Mouse (Mus musculus) megakaryocyte, adult 5-6 weeks (primary cell): ENCODE measurements around the gene Prr3. TPM values are rescaled to one million over a fixed set of nuclear protein-coding genes. Genes with fewer than 3 reads are reported as not detected.
A peak's percentile ranks its signal among the peaks of the same experiment; 100 is the strongest.
"Not testable (repeated sequence)": the region's sequence is repeated elsewhere in the genome, so short reads cannot be mapped to it uniquely, and the experiment has no call there.

Experiments used
- ATAC-seq: 2 replicates; pipeline ENCODE4 v1.8.0; 2016; ENCODE audit warnings: mild to moderate bottlenecking, inconsistent platforms; ENCODE audit not compliant: poor library complexity, severe bottlenecking
- total RNA-seq, 2 experiments: library from RNA; stranded (forward) in 1 of 2; stranded (reverse) in 1 of 2; fragments of 153-499, 151-499 nt in 1 of 2; fragments of 221-1000, 200-1000 nt in 1 of 2; gene quantifications; 2 replicates each; pipeline versions ENCODE4 v1.2.3 to v1.2.4; 2015 to 2017

The Prr3 gene
- total RNA-seq (2015) = 7.5 and 8.9 TPM in 2 replicates
- total RNA-seq (2017) = 2.8 and 8.5 TPM in 2 replicates

- ATAC-seq = peak; percentile 82
Observed at GRCm38 (mm10) chr17:35979401-35980362, at the start of gene Prr3, which contains the start of gene Gnl1. Gene Prr3, minus strand, starts transcription at chr17:35980236. Gene Gnl1, plus strand, starts transcription at chr17:35979851.

DNA sequence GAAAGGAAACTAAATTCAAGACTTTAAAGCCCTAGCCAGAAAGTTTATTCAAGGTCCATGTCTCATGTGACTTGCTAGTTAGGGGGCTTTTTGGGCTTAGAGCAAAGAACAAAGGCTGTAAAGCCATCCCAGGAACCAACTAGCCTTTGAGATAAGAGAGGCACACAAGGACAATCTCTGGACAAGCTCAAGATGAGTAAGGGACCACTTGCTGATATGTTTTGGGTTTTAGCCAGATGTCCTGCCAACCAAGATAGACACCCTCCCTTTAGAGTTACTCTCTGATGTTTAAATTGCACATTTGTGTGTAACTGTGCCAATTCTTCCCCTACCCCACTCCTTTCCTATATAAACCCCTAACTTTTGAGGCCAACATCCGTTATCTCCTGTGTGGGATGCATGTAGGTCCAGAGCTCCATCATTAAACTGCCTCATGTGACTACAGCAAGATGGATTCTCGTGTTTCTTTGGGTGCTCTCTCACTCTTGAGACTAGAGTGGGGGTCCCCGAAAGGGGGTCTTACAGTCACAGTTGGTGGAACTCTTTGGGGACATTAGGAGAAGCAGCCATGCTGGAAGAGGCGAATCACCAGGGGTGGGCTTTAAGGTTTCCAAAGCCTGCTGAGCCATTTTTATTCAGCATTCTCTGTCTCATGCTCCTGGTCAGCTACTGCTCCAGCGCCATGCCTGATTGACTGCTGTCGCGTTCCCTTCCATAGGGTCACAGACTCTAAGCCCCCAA lies 49.0 kb upstream of the Prr3 start:
- no peak for ATAC-seq

DNA sequence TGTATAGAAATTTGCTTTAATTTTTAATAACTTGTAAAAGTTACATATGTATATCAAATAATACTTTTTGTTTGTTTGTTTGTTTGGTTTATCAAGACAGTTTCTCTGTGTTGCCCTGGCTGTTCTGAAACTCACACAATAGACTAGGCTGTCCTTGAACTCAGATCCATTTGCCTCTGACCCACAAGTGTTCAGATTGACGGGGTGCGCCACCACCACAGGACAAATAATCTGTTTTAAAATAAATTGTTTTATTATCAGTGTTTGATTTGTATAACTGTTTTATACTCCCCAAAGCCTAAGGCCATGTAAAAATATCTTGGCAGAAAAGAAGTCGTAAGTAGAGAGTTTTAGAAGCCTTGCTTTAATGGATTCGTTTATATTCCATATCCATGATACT lies 47.6 kb upstream of the Prr3 start:
- no peak for ATAC-seq

DNA sequence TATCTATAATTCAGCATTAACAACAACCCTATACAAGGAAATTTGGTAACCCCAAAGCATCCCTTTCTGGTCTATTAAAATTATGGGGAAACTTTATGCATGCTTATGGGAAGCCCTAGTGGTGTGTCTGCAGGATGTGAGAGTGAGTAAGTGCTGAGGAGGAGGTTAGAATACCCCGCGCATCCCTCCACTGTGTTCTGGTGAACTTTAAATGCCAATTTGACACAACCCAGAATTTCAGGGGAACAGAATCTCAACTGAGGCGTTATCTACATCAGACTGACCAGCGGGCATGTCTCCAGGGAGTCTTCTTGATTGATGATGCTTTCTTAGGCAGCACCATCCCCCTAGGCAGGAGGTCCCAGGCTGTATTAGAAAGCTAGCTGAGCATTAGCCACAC lies 45.9 kb upstream of the Prr3 start:
- ATAC-seq = no peak

DNA sequence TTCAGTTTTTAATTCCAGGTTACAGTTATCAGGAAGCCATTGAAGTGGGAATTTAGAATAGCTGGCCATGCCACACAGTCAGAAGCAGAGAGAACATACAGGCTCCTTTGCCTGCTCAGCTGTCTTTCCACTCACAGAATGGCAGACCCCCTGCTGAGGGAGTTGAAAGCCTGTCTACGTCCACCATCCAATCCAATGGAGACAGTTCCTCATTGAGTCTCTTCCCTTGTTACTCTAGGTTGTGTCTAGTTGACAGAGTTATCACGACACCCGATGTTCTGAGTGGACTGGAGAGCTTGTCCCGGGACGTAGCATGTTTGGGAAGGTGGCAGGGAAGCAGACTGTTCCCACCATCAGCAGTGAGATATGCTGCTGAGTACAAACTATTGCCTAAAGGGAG lies 45.2 kb upstream of the Prr3 start:
- ATAC-seq = no peak

DNA sequence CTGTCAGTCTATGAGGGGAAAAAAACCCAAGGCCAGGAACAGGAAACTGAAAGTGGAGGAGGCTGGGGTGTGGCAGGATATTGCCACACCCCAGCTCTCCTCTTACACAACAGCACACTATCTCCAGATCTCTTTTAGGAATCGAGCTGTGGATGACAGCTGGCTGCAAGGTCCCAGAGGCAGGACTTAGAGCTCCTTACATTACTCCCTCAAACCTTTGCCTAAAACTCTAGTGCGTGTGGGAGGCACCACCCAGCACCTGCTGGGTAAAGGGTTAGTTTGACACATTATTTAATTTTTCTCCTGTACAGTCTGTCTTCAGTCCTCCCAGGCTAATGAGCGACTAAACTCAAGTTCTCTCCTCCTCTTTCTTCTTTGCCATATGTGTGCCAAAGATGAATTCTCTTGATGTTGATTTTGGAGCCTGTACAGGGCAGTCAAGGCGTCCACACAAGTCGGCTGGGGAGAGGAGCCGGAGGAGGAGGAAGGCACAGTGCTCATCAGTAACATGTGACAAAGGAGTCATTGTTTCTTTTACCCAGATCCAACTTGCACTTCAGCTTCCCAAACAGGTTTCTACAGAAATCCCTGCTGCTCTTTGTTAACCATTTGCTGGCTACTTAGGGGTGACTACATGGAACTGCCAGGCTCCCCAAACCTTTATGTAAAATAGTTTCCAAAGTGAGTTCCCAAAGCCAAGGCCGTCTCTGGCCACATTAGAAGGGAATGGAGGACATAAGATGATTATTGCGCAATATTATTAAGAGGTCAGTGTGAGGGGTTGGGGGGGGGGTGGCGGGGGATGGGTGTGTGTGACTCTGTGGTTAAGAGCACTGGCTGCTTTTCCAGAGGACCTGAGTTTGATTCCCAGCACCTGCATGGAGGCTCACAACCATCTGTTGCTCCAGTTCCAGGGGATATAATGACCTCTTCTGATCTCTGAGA lies 43.9 kb upstream of the Prr3 start:
- ATAC-seq = peak; percentile 69

GRCm38 (mm10) chr17:36022922-36023321 lies 42.9 kb upstream of the Prr3 start:
- ATAC-seq = no peak

DNA sequence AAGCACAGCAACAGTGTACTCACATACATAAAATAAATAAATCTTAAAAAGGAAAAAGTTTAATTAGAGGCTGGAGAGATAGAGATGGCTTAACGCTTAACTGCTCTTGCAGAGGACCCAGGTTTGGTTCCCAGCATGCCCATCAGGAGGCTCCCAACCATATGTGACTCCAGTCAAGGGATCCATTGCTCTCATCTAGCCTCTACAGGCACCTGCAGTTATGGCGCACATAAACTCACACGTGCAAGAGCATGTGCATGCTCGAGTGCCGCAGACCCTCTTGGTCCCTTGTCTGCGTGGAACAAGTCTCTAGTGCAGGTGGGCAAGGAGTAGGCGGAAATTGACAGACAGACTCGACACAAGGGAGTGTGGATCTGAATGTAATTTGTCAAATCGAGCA lies 42.1 kb upstream of the Prr3 start:
- no peak for ATAC-seq

DNA sequence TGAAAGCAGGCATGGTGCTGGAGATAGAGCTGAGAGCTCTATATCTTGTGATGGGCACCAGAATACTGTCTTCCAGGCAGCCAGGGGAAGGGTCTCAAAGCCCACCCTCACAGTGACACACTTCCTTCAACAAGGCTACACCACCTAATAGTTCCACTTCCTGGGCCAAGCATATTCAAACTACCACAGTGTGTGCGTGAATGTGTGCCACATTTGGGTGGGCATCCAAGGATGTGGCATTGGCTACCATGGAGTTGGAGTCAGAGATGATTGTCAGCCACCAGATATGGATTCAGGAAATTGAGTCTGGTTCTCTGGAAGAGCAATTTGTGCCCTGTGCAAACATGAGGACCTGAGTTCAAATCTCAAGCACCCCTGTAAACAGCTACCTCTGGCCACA lies 41.3 kb upstream of the Prr3 start:
- no peak for ATAC-seq

GRCm38 (mm10) chr17:36020191-36021073 lies 40.4 kb upstream of the Prr3 start, which contains the start of gene H2-T24:
Gene H2-T24, minus strand, starts transcription at chr17:36020560.
- peak; percentile 90 for ATAC-seq

GRCm38 (mm10) chr17:36019519-36019918 lies 39.5 kb upstream of the Prr3 start:
- no peak for ATAC-seq

DNA sequence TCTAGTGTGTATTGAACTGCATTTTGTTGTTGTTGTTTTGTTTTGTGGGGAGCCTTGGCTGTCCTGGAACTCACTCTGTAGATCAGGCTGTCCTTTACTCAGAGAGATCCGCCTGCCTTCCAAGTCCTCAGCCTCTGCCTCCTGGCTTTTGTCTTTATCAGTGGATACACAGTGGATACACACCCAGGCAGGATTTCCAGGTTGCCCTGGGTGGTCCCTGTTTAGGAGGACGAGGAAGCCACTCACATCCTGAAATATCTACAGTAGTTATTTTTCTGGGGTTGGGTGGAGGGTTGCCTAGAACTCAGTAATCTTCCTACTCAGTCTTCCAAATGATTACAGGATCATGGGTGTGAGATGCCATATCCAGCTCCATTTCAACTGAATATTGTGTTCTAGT lies 38.9 kb upstream of the Prr3 start:
- ATAC-seq = no peak

DNA sequence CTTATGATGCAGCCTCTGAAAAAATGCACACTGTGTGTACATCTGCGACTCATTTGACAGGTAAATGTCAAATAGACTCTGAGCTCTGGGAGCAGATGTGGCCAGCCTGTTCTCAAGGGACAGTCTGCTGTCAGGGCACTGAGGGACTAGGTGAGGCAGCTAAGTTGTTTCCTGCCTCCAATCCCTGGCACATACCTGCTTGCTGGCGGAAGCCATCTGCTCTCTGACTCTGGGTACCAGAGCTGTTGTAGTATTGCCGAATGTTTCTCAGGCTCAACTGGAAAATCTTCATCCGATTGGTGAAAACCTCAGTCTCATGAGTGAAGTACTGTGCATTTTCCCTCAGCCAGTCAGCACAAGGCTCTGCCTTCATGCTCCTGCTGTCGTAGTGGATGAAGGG lies 37.0 kb upstream of the Prr3 start:
- ATAC-seq = no peak

DNA sequence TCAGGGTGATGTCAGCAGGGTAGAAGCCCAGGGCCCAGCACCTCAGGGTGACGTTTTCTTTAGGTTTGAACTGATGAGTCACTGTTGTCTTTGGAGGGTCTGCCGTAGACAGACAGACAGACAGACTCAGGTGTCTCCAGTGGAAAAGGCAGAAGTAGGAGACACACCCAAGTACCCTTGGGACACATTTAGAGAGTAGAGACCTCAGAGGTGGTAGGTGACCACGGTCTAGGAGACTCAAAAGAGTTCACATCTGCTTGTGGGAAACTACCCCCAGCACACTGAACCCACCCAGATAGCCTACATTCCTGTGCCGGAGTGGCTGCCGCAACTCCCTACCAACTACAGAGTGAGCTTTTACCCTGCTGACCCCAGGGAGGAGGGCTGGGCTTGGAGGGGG lies 34.9 kb upstream of the Prr3 start:
- ATAC-seq = no peak

DNA sequence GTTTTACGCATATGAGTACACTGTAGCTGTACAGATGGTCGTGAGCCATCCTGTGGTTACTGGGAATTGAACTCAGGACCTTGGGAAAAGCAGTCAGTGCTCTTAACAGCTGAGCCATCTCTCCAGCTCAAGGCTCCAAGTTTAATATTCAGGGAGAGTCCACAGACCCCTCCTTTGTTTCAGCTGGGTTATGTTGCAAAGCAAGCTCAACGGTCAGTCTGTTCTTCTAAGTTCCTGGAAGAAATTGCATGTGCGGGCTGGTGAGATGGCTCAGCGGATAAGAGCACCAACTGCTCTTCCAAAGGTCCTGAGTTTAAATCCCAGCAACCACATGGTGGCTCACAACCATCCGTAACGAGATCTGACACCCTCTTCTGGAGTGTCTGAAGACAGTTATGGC lies 24.4 kb upstream of the Prr3 start:
- ATAC-seq = not testable (repeated sequence)

- ATAC-seq = no peak
Observed at GRCm38 (mm10) chr17:36003331-36003730, 23.3 kb upstream of the Prr3 start.

DNA sequence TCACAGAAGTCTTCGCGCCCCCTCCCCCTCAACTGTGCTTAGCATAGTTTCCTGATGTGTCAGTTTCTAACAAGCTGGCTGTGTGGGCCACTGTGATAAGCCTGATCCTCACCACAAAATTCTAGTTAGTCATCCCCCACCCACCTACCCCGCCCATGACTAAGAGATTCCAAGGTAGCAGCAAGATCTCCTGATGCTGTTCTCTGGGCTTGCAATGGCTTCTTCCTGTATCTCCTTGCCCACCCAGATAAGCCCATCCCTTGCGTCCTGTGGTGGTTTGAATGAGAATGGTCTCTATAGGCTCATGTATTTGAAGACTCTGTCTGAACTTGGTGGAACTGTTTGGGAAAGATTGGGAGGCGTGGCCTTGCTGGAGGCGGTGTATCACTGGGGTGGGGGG lies 21.9 kb upstream of the Prr3 start:
- no peak for ATAC-seq

DNA sequence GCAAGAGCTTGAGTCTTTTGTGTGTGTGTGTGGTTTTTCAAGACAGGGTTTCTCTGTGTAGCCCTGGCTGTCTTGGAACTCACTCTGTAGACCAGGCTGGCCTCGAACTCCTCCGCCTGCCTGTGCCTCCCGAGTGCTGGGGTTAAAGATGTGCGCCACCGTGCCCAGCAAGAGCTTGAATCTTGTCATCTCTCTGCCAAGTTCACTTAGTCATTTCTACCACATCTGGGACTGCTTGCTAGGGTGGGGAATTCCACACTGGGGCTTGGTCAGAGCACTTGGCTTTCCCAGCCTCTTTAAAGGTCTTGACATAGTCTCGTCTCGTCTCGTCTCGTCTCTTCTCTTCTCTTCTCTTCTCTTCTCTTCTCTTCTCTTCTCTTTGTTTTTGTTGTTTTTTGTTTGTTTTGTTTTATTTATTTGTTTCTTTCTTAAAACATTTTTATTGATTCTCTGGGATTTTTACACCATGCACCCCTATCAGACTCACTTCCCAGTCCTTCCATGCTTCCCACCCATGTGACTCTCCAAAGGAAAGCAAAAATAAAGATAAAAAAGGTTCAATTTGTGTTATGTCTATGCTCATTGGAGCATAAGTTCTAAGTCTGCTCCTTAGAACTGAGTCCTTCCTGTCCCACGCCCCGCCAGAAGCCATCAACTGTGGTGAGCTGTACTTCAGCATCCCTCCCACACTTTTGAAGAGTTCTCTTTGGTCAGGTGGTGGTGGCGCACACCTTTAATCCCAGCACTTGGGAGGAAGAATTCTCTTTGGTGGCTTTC lies 21.3 kb upstream of the Prr3 start:
- no peak for ATAC-seq

DNA sequence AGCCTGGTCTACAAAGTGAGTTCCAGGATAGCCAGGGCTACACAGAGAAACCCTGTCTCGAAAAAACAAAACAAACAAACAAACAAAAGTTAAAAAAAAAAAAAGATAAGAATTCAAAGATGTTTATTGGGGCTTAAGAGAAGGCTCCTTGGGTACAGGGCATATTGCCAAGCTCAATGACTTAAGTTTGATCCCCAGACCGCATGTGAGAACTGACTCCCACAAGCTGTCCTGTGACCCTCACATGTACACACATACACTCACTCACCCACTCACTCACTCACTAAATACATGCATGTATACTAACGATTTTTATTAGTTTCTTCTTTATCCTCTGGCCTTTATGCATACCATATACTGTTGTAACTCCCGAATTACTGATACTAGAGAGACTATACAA lies 20.3 kb upstream of the Prr3 start:
- ATAC-seq = no peak
